Mouse (Mus musculus): Measurements from ENCODE around the gene Cd72.
A peak's percentile ranks its signal among the peaks of the same experiment; 100 is the strongest.

- TF ChIP-seq CTCF (IDR thresholded peaks at IDR 0.05; ENCODE audit: low read depth, low read length) (peak; percentile 98), POLR2A (IDR thresholded peaks at IDR 0.05; ENCODE audit: extremely low read depth, insufficient read depth, low read length) (peak; percentile 91)
Measured at GRCm38 (mm10) chr4:43442044-43442443, 12.4 kb downstream of the Cd72 start.

All from liver, adult 2 months (tissue).